Mouse (Mus musculus): ENCODE data around the gene Ffar3. TPM values are rescaled to one million over a fixed set of nuclear protein-coding genes. Genes with fewer than 3 reads are reported as not detected.

Ffar3 gene
- not detected for polyA plus RNA-seq (2017; shearing (Covaris generic))

GRCm38 (mm10) chr7:30856078-30856477 is at the start of gene Ffar3:
TSS of gene Ffar3 (minus strand) at chr7:30856178.

DNA sequence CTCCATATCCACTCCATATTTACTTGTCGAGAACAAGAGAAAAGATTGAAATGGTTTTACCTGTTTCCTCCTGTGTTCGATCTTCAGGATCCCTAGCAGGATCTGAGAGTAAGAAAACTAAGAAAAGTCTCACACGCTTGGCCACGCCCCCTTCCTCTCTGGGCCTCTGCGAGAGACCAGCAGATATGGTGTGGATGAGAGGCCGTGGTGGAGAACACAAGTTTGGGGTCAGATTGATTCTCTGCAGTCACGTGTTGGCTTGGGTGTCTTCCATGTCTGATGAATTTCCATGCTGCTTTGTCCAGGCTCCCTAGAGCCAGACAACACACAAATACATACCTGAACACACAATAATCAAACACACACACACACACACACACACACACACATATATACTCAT is 24.2 kb upstream of the Ffar3 start, which contains the start of gene Cd22:
Cd22 (minus strand) TSS at position 167 of the 400 bp plus-strand sequence.

DNA sequence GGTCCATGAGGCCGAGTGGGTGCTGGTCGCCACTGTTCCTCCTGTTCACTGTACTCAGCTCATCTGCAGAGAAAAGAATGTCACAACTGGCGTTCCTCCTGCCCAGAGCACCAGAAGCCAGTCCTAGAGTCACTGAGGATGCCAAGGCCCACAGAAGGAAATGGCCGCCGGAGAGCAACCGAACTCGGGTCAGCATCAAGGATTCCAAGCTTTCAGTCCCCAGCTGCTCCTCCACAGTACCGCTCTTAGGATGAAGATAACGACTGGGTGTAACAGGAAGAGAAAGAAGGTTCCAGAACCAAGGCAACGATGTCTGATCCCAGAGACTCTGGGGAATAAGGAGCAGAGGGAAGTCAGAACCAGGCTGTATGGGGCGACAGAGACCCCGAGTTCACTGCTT is 5.5 kb upstream of the Ffar3 start, which contains the start of gene Ffar1:
Ffar1 (minus strand) TSS at position 101 of the 400 bp plus-strand sequence.

GRCm38 (mm10) chr7:30823675-30824074 is 32.3 kb downstream of the Ffar3 start, which contains the start of gene Ffar2:
TSS of gene Ffar2 (minus strand) at chr7:30823775.

Other genes with a start within 250 kb of the Ffar3 start
- gene Upk1a, start 243.3 kb downstream of the Ffar3 start, polyA plus RNA-seq (2017; shearing (Covaris generic)) = 0.82 TPM
- gene Cox6b1, start 230.0 kb downstream of the Ffar3 start, polyA plus RNA-seq (2017; shearing (Covaris generic)) = 664 TPM
- not detected for gene Etv2, start 220.3 kb downstream of the Ffar3 start, polyA plus RNA-seq (2017; shearing (Covaris generic))
- 224 TPM for gene Rbm42, start 205.9 kb downstream of the Ffar3 start, polyA plus RNA-seq (2017; shearing (Covaris generic))
- 41.2 TPM for gene Haus5, start 191.2 kb downstream of the Ffar3 start, polyA plus RNA-seq (2017; shearing (Covaris generic))
- gene Pmis2, start 184.6 kb downstream of the Ffar3 start, polyA plus RNA-seq (2017; shearing (Covaris generic)) = not detected
- gene 2200002J24Rik, start 157.3 kb downstream of the Ffar3 start, polyA plus RNA-seq (2017; shearing (Covaris generic)) = not detected
- gene Atp4a, start 144.0 kb downstream of the Ffar3 start, polyA plus RNA-seq (2017; shearing (Covaris generic)) = not detected
- gene Tmem147, start 126.6 kb downstream of the Ffar3 start, polyA plus RNA-seq (2017; shearing (Covaris generic)) = 117 TPM
- 0.37 TPM for gene Gapdhs, start 112.5 kb downstream of the Ffar3 start, polyA plus RNA-seq (2017; shearing (Covaris generic))
- 1.3 TPM for gene Sbsn, start 104.7 kb downstream of the Ffar3 start, polyA plus RNA-seq (2017; shearing (Covaris generic))
- not detected for gene Dmkn, start 92.4 kb downstream of the Ffar3 start, polyA plus RNA-seq (2017; shearing (Covaris generic))
- not detected for gene Krtdap, start 68.3 kb downstream of the Ffar3 start, polyA plus RNA-seq (2017; shearing (Covaris generic))
- not detected for gene Ffar2, start 32.4 kb downstream of the Ffar3 start, polyA plus RNA-seq (2017; shearing (Covaris generic))
- gene Ffar1, start 5.4 kb upstream of the Ffar3 start, polyA plus RNA-seq (2017; shearing (Covaris generic)) = 0.24 TPM
- gene Cd22, start 24.2 kb upstream of the Ffar3 start, polyA plus RNA-seq (2017; shearing (Covaris generic)) = 24.5 TPM
- 0.12 TPM for gene Mag, start 58.7 kb upstream of the Ffar3 start, polyA plus RNA-seq (2017; shearing (Covaris generic))
- not detected for gene Hamp2, start 68.5 kb upstream of the Ffar3 start, polyA plus RNA-seq (2017; shearing (Covaris generic))
- not detected for gene Hamp, start 87.9 kb upstream of the Ffar3 start, polyA plus RNA-seq (2017; shearing (Covaris generic))
- 10.4 TPM for gene Usf2, start 100.6 kb upstream of the Ffar3 start, polyA plus RNA-seq (2017; shearing (Covaris generic))
- 8.0 TPM for gene Lsr, start 117.3 kb upstream of the Ffar3 start, polyA plus RNA-seq (2017; shearing (Covaris generic))
- gene Fam187b, start 117.6 kb upstream of the Ffar3 start, polyA plus RNA-seq (2017; shearing (Covaris generic)) = 1.4 TPM
- gene Fxyd5, start 186.3 kb upstream of the Ffar3 start, polyA plus RNA-seq (2017; shearing (Covaris generic)) = 1,750 TPM
- gene Fxyd7, start 195.3 kb upstream of the Ffar3 start, polyA plus RNA-seq (2017; shearing (Covaris generic)) = not detected
- gene Fxyd1, start 201.0 kb upstream of the Ffar3 start, polyA plus RNA-seq (2017; shearing (Covaris generic)) = not detected
- gene Lgi4, start 203.2 kb upstream of the Ffar3 start, polyA plus RNA-seq (2017; shearing (Covaris generic)) = not detected
- gene Fxyd3, start 220.5 kb upstream of the Ffar3 start, polyA plus RNA-seq (2017; shearing (Covaris generic)) = not detected

All from inflammation-experienced regulatory T-cells, adult 16 weeks (primary cell).